Mouse (Mus musculus): ENCODE results near the gene Olfr721-ps1. TPM values are rescaled to one million over a fixed set of nuclear protein-coding genes. Genes with fewer than 3 reads are reported as not detected.

Olfr721-ps1 gene
- not detected in 4 replicates for total RNA-seq (2023; ENCODE audit: inconsistent age)

DNA sequence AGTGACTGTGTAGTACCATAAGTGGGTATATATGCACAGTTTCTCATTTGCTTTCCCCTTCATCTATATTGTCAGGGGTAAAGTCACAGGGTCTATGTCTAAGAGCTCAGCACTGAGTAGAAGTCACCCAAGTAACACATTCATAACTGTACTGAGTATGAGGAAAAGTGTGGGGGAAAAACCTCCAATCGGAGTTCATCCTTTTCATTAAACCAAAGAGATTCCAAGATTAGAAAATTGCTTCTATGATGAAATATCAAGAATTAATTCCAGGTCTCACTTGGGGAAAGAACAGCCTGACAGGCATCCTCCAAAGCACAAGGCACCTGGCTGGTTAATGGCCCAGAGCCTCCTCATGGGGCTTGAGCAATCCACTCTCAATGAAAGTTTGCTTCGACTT, at the start of gene Olfr721-ps1:
Gene Olfr721-ps1 (plus strand): TSS at position 301 of the 400 bp plus-strand sequence.

Other genes starting within 250 kb of the Olfr721-ps1 start
- not detected in 4 replicates for gene Olfr720, start 214.5 kb upstream of the Olfr721-ps1 start, total RNA-seq (2023; ENCODE audit: inconsistent age)
- not detected in 4 replicates for gene Olfr31, start 78.5 kb upstream of the Olfr721-ps1 start, total RNA-seq (2023; ENCODE audit: inconsistent age)
- gene Il3ra, start 55.0 kb upstream of the Olfr721-ps1 start, total RNA-seq (2023; ENCODE audit: inconsistent age): 24.5 to 27.9 TPM (median 26.1 TPM) in 4 replicates

All from B cell, adult (primary cell).